Mouse (Mus musculus) ES-Bruce4 (cell line): ENCODE measurements around the gene Gm10447. TPM values are rescaled to one million over a fixed set of nuclear protein-coding genes. Genes with fewer than 3 reads are reported as not detected.

Source experiments
- H3K27ac ChIP-seq: 2 replicates; pipeline ENCODE4 v1.5.1; 2012; ENCODE audit warnings: low read length, inconsistent platforms; ENCODE audit not compliant: insufficient read depth
- H3K27me3 ChIP-seq: 2 replicates; pipeline ENCODE4 v1.6.1; 2012; ENCODE audit warnings: mild to moderate bottlenecking, low read length, inconsistent platforms; ENCODE audit not compliant: control insufficient read depth, poor library complexity, insufficient read depth, severe bottlenecking
- H3K36me3 ChIP-seq: 2 replicates; pipeline ENCODE4 v1.6.1; 2012; ENCODE audit warnings: inconsistent platforms, mild to moderate bottlenecking, low read length, moderate library complexity; ENCODE audit not compliant: control insufficient read depth, poor library complexity, insufficient read depth, severe bottlenecking
- H3K4me1 ChIP-seq: one replicate; pipeline ENCODE4 v1.8.1; 2011; ENCODE audit warnings: low read length; ENCODE audit not compliant: control insufficient read depth, insufficient read depth
- H3K4me3 ChIP-seq: 2 replicates; pipeline ENCODE4 v1.5.1; 2011; ENCODE audit warnings: low read depth, mild to moderate bottlenecking, low read length
- H3K9ac ChIP-seq: 2 replicates; pipeline ENCODE4 v1.6.1; 2012; ENCODE audit warnings: low read depth, mild to moderate bottlenecking, inconsistent platforms; ENCODE audit not compliant: poor library complexity, severe bottlenecking
- H3K9me3 ChIP-seq: replicated peaks from 2 replicates; pipeline ENCODE4 v1.6.1; 2012; ENCODE audit warnings: mild to moderate bottlenecking, low read length, inconsistent platforms; ENCODE audit not compliant: control insufficient read depth, poor library complexity, insufficient read depth, severe bottlenecking
- CTCF ChIP-seq: IDR thresholded peaks from one replicate; pipeline ENCODE4 v1.8.1; 2011; ENCODE audit warnings: low read depth, low read length
- EP300 ChIP-seq: IDR thresholded peaks from 2 replicates; pipeline ENCODE4 v1.6.1; 2011; ENCODE audit warnings: low read depth, low read length; ENCODE audit not compliant: insufficient read depth
- POLR2A ChIP-seq: IDR thresholded peaks from one replicate; pipeline ENCODE4 v1.8.1; 2011; ENCODE audit warnings: low read length; ENCODE audit not compliant: insufficient read depth
- polyA plus RNA-seq: library from polyadenylated mRNA; stranded (reverse); fragments of >200 nt; gene quantifications from 2 replicates; pipeline ENCODE4 v1.2.4, GENCODE M21; 2011; ENCODE audit warnings: low read depth; ENCODE audit not compliant: missing spikeins, insufficient read depth, insufficient read length

The Gm10447 gene
- polyA plus RNA-seq, 1 experiment: not detected

DNA sequence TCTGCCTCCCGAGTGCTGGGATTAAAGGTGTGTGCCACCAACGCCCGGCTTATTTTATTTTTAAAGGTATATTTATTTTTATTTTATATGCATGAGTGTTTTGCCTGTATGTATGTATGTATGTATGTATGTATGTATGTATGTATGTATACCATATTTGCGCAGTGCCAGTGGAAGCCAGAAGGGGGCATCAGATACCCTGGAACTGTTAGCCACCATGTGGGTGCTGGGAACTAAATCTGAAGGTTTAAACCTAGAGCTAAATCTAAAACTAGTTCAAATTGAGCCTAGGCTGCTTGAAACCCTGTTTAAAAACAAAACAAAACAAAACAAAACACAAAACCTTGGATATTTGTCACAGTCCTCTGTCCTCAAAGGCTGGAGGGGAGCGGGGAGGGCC, 32.1 kb upstream of the Gm10447 start:
- Histone ChIP-seq H3K27ac (no peak overlapping the region), H3K36me3 (no peaks in the 10 kb centered on the region), H3K4me3 (no peak overlapping the region), H3K4me1 (no peaks in the 10 kb centered on the region), H3K9ac (no peak overlapping the region), H3K9me3 (no peaks in the 10 kb centered on the region), H3K27me3 (no peaks in the 10 kb centered on the region)
- TF ChIP-seq CTCF (peak; percentile 31), EP300 (no peak)

- H3K9ac ChIP-seq: no peak overlapping the region
- no peak for TF ChIP-seq CTCF
- no peak for TF ChIP-seq EP300
- TF ChIP-seq POLR2A: no peak
- no peaks in the 10 kb centered on the region for H3K9me3 ChIP-seq
- no peak overlapping the region for H3K27ac ChIP-seq
- H3K27me3 ChIP-seq: no peaks in the 10 kb centered on the region
- H3K4me3 ChIP-seq: peak overlapping the region; percentile 30
- H3K4me1 ChIP-seq: no peaks in the 10 kb centered on the region
- no peaks in the 10 kb centered on the region for H3K36me3 ChIP-seq
These were observed 30.1 kb upstream of the Gm10447 start for GRCm38 (mm10) chr11:53486822-53487594.

DNA sequence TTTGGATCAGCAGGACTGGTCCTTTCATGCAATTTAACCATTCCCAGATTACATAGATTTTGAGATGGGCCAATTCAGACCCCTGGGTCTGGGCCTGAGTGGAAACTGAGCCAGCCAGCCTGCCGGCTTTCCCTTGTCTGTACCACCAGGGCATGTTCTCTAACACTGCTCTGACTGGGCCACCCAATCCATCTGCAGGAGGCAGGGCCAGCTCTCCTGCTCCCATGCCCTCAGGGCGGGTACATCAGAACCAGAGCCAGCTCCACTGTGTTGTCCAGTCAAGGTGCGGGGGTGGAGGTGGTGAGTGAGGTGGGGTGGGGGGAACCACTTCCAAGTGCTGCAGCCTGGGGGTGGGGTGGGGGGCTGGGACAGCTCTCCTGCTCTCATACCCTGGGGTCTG, 29.4 kb upstream of the Gm10447 start:
- TF ChIP-seq CTCF: no peak
- TF ChIP-seq EP300: no peak
- no peak for TF ChIP-seq POLR2A
- H3K9ac ChIP-seq: no peak overlapping the region
- peak overlapping the region; percentile 30; the same call in 1 of the 2 replicates for H3K4me3 ChIP-seq
- no peaks in the 10 kb centered on the region for H3K36me3 ChIP-seq
- H3K9me3 ChIP-seq: no peaks in the 10 kb centered on the region
- no peaks in the 10 kb centered on the region for H3K4me1 ChIP-seq
- no peaks in the 10 kb centered on the region for H3K27me3 ChIP-seq
- H3K27ac ChIP-seq: no peak overlapping the region

- Histone ChIP-seq H3K4me3 (no peak overlapping the region), H3K9ac (no peak overlapping the region), H3K27ac (no peak overlapping the region), H3K36me3 (no peaks in the 10 kb centered on the region), H3K9me3 (no peaks in the 10 kb centered on the region), H3K27me3 (no peaks in the 10 kb centered on the region), H3K4me1 (no peaks in the 10 kb centered on the region)
- TF ChIP-seq EP300 (0 out of 2 replicates have a peak, but pooled peaks have one; percentile 10), CTCF (peak; percentile 68), POLR2A (no peak)
These were observed 28.8 kb upstream of the Gm10447 start for GRCm38 (mm10) chr11:53485719-53486118.

DNA sequence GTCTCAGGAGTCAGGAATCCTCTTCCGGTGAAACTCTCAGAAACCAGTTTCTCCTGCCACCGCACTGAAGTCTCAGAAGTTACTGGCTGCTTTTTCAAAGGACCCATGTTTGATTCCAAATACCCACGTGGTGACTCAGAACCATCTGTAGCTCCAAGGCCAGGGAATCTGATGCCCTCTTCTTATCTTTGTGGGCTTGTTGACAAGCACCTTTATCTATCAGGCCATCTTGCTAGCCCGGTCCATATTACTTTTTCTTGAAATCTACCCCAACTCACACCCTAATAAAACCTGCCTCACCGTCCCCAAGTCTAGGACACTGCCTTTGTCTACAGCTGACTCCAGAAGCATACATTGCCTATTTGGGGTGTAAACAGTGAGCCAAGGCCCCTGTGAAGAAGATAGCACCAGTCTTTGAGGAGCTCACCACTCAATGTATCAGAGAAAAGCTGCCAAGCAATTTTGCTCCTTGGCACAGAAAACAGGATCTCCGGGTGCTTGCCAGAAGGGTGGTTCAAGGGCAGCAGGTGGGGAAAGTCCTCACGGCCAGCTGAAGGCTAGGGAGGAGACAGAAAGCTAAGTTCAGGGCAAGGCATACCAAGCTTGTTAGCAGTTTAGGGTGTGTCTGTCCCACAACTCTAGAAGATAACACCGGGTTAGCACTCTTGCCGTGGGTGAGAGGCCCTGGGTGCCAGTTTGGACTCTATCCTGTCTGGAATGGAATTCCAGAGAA, 26.4 kb upstream of the Gm10447 start:
- no peak for TF ChIP-seq POLR2A
- TF ChIP-seq EP300: no peak
- TF ChIP-seq CTCF: no peak
- H3K27me3 ChIP-seq: no peaks in the 10 kb centered on the region; the same call in 1 of the 2 replicates

GRCm38 (mm10) chr11:53481088-53481730, 24.3 kb upstream of the Gm10447 start:
- Histone ChIP-seq H3K4me3 (no peak overlapping the region), H3K36me3 (no peaks in the 10 kb centered on the region), H3K9ac (no peak overlapping the region), H3K9me3 (no peaks in the 10 kb centered on the region), H3K27ac (no peak overlapping the region), H3K27me3 (peaks cover 2% of the 10 kb centered on the region; the same call in 1 of the 2 replicates), H3K4me1 (no peaks in the 10 kb centered on the region)
- TF ChIP-seq EP300 (no peak), CTCF (no peak), POLR2A (no peak)

More for the DNA sequence above, 26.4 kb upstream of the Gm10447 start:
- H3K36me3 ChIP-seq: no peaks in the 10 kb centered on the region
- no peak overlapping the region for H3K4me3 ChIP-seq
- no peak overlapping the region for H3K27ac ChIP-seq
- no peaks in the 10 kb centered on the region for H3K9me3 ChIP-seq
- no peak overlapping the region for H3K9ac ChIP-seq
- H3K4me1 ChIP-seq: no peaks in the 10 kb centered on the region
